Mouse (Mus musculus) hindbrain, postnatal 0 days (tissue): Measurements from ENCODE around the gene Rbfox2. TPM values are rescaled to one million over a fixed set of nuclear protein-coding genes. Genes with fewer than 3 reads are reported as not detected.

Source experiments
- ATAC-seq: fragments of 200-750 bp; cut with Nextera tagmentation; 2 replicates; pipeline ENCODE4 v1.8.0; 2017; ENCODE audit warnings: mild to moderate bottlenecking, moderate TSS enrichment, moderate library complexity
- DNase-seq: peaks from one replicate; pipeline ENCODE4 v3.0.0-alpha.2; 2015; ENCODE audit warnings: low spot score
- H3K27ac ChIP-seq: fragments of 300-500 bp; sonication (generic); 2 replicates; pipeline ENCODE4 v1.5.1; 2014; ENCODE audit warnings: mild to moderate bottlenecking
- H3K27me3 ChIP-seq: fragments of 300-500 bp; sonication (generic); 2 replicates; pipeline ENCODE4 v1.6.1; 2014; ENCODE audit warnings: low read length, mixed read lengths; ENCODE audit not compliant: insufficient read depth
- H3K36me3 ChIP-seq: fragments of 300-500 bp; sonication (generic); 2 replicates; pipeline ENCODE4 v1.6.1; 2014; ENCODE audit warnings: low read length, mixed read lengths; ENCODE audit not compliant: insufficient read depth
- H3K4me1 ChIP-seq: fragments of 300-500 bp; sonication (generic); 2 replicates; pipeline ENCODE4 v1.6.1; 2014; ENCODE audit warnings: antibody characterized with exemption, low read length, mixed read lengths; ENCODE audit not compliant: insufficient read depth
- H3K4me2 ChIP-seq: fragments of 300-500 bp; sonication (generic); 2 replicates; pipeline ENCODE4 v1.6.1; 2014; ENCODE audit warnings: low read depth, mild to moderate bottlenecking, low read length, moderate library complexity, mixed read lengths
- H3K4me3 ChIP-seq: fragments of 300-500 bp; sonication (generic); 2 replicates; pipeline ENCODE4 v1.5.1; 2014; ENCODE audit warnings: low read length
- H3K9ac ChIP-seq: fragments of 300-500 bp; sonication (generic); replicated peaks from 2 replicates; pipeline ENCODE4 v1.6.1; 2014; ENCODE audit warnings: mild to moderate bottlenecking, low read length, moderate library complexity, mixed read lengths
- H3K9me3 ChIP-seq: fragments of 300-500 bp; sonication (generic); 2 replicates; pipeline ENCODE4 v1.6.1; 2016; ENCODE audit warnings: low read length, mixed read lengths
- CTCF ChIP-seq: IDR thresholded peaks from 2 replicates; pipeline ENCODE4 v1.5.1; 2016; ENCODE audit warnings: antibody characterized with exemption, control low read depth, low read depth
- WGBS: fragments of 180-500 bp; shearing (Covaris S2); extraction: QIAGEN DNeasy Blood & Tissue Kit; methylation state at CpG from one replicate; pipeline ENCODE4 v1.1.7; 2014; 5-methylcytosine and 5-hydroxymethylcytosine counted together
- polyA plus RNA-seq: library from polyadenylated mRNA; unstranded; fragments of >200 nt; fragmentation: Nextera tagmentation; extraction: Ambion mirVana; gene quantifications from 2 replicates; pipeline ENCODE4 v1.2.1, GENCODE M21; 2015
- total RNA-seq: library from RNA; depleted of rRNA; stranded (reverse); fragments of >200 nt; gene quantifications from 2 replicates; pipeline ENCODE4 v1.2.3, GENCODE M21; 2014

Rbfox2 gene
- total and polyA plus RNA-seq, 2 experiments from 2014 or later, result 91.9 to 294 TPM

GRCm38 (mm10) chr15:77119666-77120065 is 187.1 kb downstream of the Rbfox2 start:
- Histone ChIP-seq H3K27me3 (no peaks in the 10 kb centered on the region), H3K4me1 (no peaks in the 10 kb centered on the region), H3K36me3 (no peaks in the 10 kb centered on the region), H3K9me3 (no peaks in the 10 kb centered on the region), H3K4me3 (no peak overlapping the region), H3K9ac (no peak overlapping the region), H3K4me2 (no peak overlapping the region), H3K27ac (no peak overlapping the region)
- TF ChIP-seq CTCF, result no peak
- WGBS, result 96% methylated on average over 7 of the region's 7 CpGs
- DNase-seq (no peak), ATAC-seq (no peak)

GRCm38 (mm10) chr15:77117209-77117608 is 189.6 kb downstream of the Rbfox2 start:
- H3K4me3 ChIP-seq, result no peak overlapping the region
- no peaks in the 10 kb centered on the region for H3K9me3 ChIP-seq
- no peaks in the 10 kb centered on the region for H3K4me1 ChIP-seq
- peaks cover 8% of the 10 kb centered on the region; the same call in 1 of the 2 replicates for H3K36me3 ChIP-seq
- no peak overlapping the region for H3K9ac ChIP-seq
- no peak overlapping the region for H3K4me2 ChIP-seq
- DNase-seq (no peak), ATAC-seq (no peak)
- no peak overlapping the region for H3K27ac ChIP-seq
- H3K27me3 ChIP-seq, result no peaks in the 10 kb centered on the region
- no peak for TF ChIP-seq CTCF
- 28% methylated on average over 3 of the region's 3 CpGs for WGBS

- no peak overlapping the region for H3K27ac ChIP-seq
- ATAC-seq (no peak), DNase-seq (no peak)
- no peaks in the 10 kb centered on the region for H3K4me1 ChIP-seq
- H3K9ac ChIP-seq, result no peak overlapping the region
- no peak overlapping the region for H3K4me2 ChIP-seq
- TF ChIP-seq CTCF, result no peak
- H3K9me3 ChIP-seq, result no peaks in the 10 kb centered on the region
- peaks cover 11% of the 10 kb centered on the region; the same call in 1 of the 2 replicates for H3K36me3 ChIP-seq
- no peak overlapping the region for H3K4me3 ChIP-seq
- no peaks in the 10 kb centered on the region for H3K27me3 ChIP-seq
- 79% methylated on average over 9 of the region's 9 CpGs for WGBS
Measured at GRCm38 (mm10) chr15:77116139-77116722, 190.6 kb downstream of the Rbfox2 start.

GRCm38 (mm10) chr15:77115456-77115855 is 191.3 kb downstream of the Rbfox2 start:
- Histone ChIP-seq H3K4me3 (no peak overlapping the region), H3K9me3 (no peaks in the 10 kb centered on the region), H3K36me3 (peaks cover 11% of the 10 kb centered on the region; the same call in 1 of the 2 replicates), H3K4me2 (no peak overlapping the region), H3K4me1 (no peaks in the 10 kb centered on the region), H3K27ac (no peak overlapping the region), H3K27me3 (no peaks in the 10 kb centered on the region), H3K9ac (no peak overlapping the region)
- DNase-seq, result no peak
- no peak for ATAC-seq
- WGBS, result 79% methylated on average over 4 of the region's 4 CpGs
- TF ChIP-seq CTCF, result no peak

GRCm38 (mm10) chr15:77113591-77113990 is 193.2 kb downstream of the Rbfox2 start:
- H3K9ac ChIP-seq, result no peak overlapping the region
- ATAC-seq (no peak), DNase-seq (no peak)
- no peak overlapping the region for H3K27ac ChIP-seq
- no peak overlapping the region for H3K4me3 ChIP-seq
- TF ChIP-seq CTCF, result no peak
- no peaks in the 10 kb centered on the region for H3K4me1 ChIP-seq
- no peaks in the 10 kb centered on the region for H3K27me3 ChIP-seq
- no peaks in the 10 kb centered on the region for H3K9me3 ChIP-seq
- no peak overlapping the region for H3K4me2 ChIP-seq
- WGBS, result 93% methylated on average over 9 of the region's 9 CpGs
- peaks cover 11% of the 10 kb centered on the region; the same call in 1 of the 2 replicates for H3K36me3 ChIP-seq

- Histone ChIP-seq H3K9ac (no peak overlapping the region), H3K27me3 (no peaks in the 10 kb centered on the region), H3K9me3 (no peaks in the 10 kb centered on the region), H3K27ac (no peak overlapping the region), H3K4me1 (no peaks in the 10 kb centered on the region), H3K4me2 (no peak overlapping the region), H3K4me3 (no peak overlapping the region), H3K36me3 (peaks cover 15% of the 10 kb centered on the region)
- DNase-seq (no peak), ATAC-seq (no peak)
- no peak for TF ChIP-seq CTCF
- WGBS, result 87% methylated on average over 2 of the region's 2 CpGs
Measured at GRCm38 (mm10) chr15:77112378-77112777, 194.4 kb downstream of the Rbfox2 start.

GRCm38 (mm10) chr15:77111924-77112323 is 194.9 kb downstream of the Rbfox2 start:
- Histone ChIP-seq H3K4me3 (no peak overlapping the region), H3K4me1 (no peaks in the 10 kb centered on the region), H3K9ac (no peak overlapping the region), H3K36me3 (peaks cover 15% of the 10 kb centered on the region), H3K4me2 (no peak overlapping the region), H3K9me3 (no peaks in the 10 kb centered on the region), H3K27me3 (no peaks in the 10 kb centered on the region), H3K27ac (no peak overlapping the region)
- 71% methylated on average over 7 of the region's 7 CpGs for WGBS
- no peak for TF ChIP-seq CTCF
- DNase-seq, result no peak
- no peak for ATAC-seq
